Mouse (Mus musculus) gastrocnemius, adult 2 months (tissue): ENCODE measurements at regions not wholly inside any gene's neighbourhood (a gene's known extent, or its start where the extent isn't known, plus 50 kb on each side); places are given as distances from the start of the nearest gene placed in this dataset.

Source experiments
- DNase-seq: peaks from one replicate; pipeline ENCODE4 v3.0.0; 2022
- H3K27ac ChIP-seq: fragments of 200-600 bp; 2 replicates; pipeline ENCODE4 v1.8.1; 2022; ENCODE audit warnings: mild to moderate bottlenecking
- H3K4me3 ChIP-seq: fragments of 200-600 bp; 2 replicates; pipeline ENCODE4 v1.8.1; 2022; ENCODE audit warnings: mild to moderate bottlenecking, moderate library complexity
- CTCF ChIP-seq: fragments of 200-600 bp; IDR thresholded peaks from 2 replicates; pipeline ENCODE4 v1.8.1; 2022; ENCODE audit warnings: antibody characterized with exemption, mild to moderate bottlenecking, moderate library complexity
- intact Hi-C: fragments of 180-260 bp; cut with DNase I; formaldehyde crosslinking; loops from one replicate; pipeline ENCODE4 v1.15.1; 2025

DNA sequence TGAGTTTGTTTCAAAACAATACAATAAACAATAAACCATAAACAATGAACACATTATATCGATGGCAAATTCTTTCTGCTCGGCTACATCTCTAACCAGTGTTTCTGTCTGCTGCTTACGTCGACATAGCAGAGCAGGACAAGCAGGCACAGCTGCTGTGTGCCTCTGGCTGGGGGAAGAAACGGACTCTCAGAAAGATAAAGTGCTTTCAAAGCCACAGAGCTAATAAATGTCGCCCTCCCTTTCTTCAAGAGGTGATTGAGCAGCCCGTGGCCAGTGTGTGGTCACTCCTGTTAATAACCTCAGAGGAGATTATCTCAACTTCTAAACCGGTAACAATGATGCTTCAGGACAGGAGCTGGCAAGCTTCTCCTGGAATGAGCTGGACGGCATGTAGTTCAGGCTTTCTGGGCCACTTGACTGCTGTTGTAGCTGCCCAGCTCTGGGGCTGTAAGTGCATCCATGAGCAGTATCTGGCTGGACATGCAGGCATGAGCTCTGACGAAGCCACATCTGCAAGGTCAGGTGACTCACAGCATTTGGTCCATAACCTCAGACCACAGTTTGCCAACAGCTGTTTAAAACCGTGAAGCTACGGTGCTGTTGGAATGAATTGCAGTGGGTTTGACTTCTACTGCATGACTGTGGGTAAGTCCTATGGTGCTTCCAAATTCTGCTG, 55.6 kb downstream of the Evx1 start:
- Histone ChIP-seq H3K27ac (0 out of 2 replicates have a peak overlapping the region, but pooled peaks have one; percentile 2), H3K4me3 (no peak overlapping the region)
- no peak for TF ChIP-seq CTCF
- no peak for DNase-seq
- intact Hi-C loops = no loop called here

- H3K27ac ChIP-seq = no peak overlapping the region
- H3K4me3 ChIP-seq = no peak overlapping the region
- TF ChIP-seq CTCF = no peak
- DNase-seq = peak; percentile 31
- intact Hi-C loops = no loop called here
Measured at GRCm38 (mm10) chr6:52370806-52371360, 57.6 kb downstream of the Evx1 start.

- Histone ChIP-seq H3K4me3 (no peak overlapping the region), H3K27ac (no peak overlapping the region)
- TF ChIP-seq CTCF = no peak
- intact Hi-C loops = no loop called here
- no peak for DNase-seq
Measured at GRCm38 (mm10) chr6:52379146-52379545, 65.8 kb downstream of the Evx1 start.

GRCm38 (mm10) chr6:52379588-52379987, 66.3 kb downstream of the Evx1 start:
- intact Hi-C loops = no loop called here
- DNase-seq = no peak
- Histone ChIP-seq H3K27ac (no peak overlapping the region), H3K4me3 (no peak overlapping the region)
- TF ChIP-seq CTCF = no peak

DNA sequence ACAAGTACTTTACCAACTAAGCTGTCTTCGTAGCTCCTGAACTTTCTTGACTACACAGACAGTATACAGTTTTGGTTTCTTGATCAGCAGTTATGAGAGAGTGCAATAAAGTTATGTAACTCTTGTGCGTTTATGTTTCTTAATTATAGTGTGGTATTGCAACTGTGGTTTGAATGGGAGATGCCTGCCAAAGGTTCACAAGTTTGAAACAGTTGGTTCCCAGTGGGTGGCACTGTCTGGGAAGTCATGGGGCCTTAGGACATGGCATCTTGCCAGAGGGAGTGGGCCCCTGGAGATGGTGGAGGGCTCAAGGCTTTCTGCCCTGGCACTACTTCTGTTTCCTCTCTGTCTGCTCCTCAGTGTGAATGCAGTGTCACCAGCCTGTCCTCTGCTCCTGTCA, 71.7 kb downstream of the Evx1 start:
- Histone ChIP-seq H3K27ac (no peak overlapping the region), H3K4me3 (no peak overlapping the region)
- DNase-seq = peak; percentile 17
- intact Hi-C loops = no loop called here
- TF ChIP-seq CTCF = no peak

DNA sequence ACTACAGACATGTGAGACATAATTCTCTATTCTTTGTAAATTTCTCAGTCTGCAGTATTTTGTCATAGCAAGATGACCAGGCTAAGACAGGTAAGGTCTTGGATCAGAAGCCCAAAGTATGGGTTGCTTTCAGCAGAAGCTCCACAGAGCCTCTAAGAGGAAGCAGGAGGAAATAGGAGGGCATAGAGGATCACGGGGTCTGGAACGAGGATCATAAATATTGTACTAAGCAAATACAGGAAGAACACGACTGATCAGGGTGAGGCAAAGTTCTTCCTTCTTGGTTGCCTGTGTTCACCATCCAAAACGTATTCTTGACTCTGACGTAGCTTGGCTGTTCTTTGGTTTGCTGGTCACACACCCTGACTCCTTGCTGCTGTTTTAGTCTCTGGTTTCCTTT, 88.1 kb downstream of the Evx1 start:
- H3K27ac ChIP-seq = no peak overlapping the region
- H3K4me3 ChIP-seq = no peak overlapping the region
- intact Hi-C loops = no loop called here
- TF ChIP-seq CTCF = no peak
- DNase-seq = no peak

- intact Hi-C loops = no loop called here
- Histone ChIP-seq H3K4me3 (no peak overlapping the region), H3K27ac (no peak overlapping the region)
- TF ChIP-seq CTCF = no peak
- DNase-seq = no peak
Measured at GRCm38 (mm10) chr6:52409991-52410390, 96.7 kb downstream of the Evx1 start.

DNA sequence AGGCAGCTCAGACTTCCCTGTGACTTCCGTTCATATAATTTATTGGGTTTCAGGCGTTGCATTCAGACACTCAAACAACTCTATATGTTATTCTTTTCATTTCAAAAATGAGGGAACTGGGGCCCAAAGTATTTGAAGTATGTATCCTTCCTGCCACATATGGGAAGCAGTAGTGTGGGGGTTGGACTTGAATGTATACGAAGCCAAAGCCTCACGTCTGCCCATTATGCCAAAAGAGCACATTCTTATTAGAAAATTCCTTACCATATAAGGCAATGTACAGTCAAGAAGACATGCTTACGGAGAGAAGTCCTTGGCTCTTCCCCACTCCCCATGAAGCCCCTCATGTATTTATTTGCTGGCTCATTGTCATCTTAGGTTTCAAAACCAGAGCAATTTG, 97.4 kb downstream of the Evx1 start:
- H3K27ac ChIP-seq = no peak overlapping the region

GRCm38 (mm10) chr6:52411302-52411701, 98.0 kb downstream of the Evx1 start:
- intact Hi-C loops = no loop called here
- H3K4me3 ChIP-seq = no peak overlapping the region

More for the DNA sequence above, 97.4 kb downstream of the Evx1 start:
- H3K4me3 ChIP-seq = no peak overlapping the region
- TF ChIP-seq CTCF = no peak
- DNase-seq = no peak
- intact Hi-C loops = no loop called here

GRCm38 (mm10) chr6:52413639-52414038, 100.3 kb downstream of the Evx1 start:
- DNase-seq = no peak
- H3K4me3 ChIP-seq = no peak overlapping the region
- intact Hi-C loops = no loop called here
- H3K27ac ChIP-seq = no peak overlapping the region
- no peak for TF ChIP-seq CTCF

More at GRCm38 (mm10) chr6:52411302-52411701, 98.0 kb downstream of the Evx1 start:
- no peak for TF ChIP-seq CTCF
- peak; percentile 26 for DNase-seq
- no peak overlapping the region for H3K27ac ChIP-seq

DNA sequence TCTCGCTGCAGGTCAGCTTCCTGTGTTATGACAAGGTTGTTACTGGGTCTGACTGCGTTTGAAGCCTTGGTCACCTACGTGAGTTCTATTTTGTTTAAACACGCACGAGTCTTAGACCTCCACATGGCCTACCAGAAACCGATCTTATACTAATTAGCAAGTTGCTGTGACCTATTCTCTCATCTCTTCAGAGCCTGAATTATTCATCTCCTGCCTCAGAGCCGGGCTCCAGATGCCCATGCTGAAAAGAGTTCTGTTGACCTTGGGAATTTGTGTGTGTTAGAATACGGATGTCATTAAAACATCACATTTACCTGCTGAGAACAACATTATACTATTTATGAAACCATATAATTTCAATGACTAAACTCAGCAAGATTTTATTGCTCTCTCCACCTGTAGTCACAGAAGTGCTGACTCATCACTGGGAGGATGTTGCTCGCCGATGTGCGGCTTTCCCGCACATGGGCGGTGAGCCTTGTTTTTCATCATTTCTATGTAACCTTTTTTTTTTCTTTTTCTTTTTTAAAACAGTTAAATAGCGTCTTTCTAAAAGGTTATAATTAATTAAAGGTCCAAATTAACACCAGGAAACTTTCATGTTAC, 102.1 kb downstream of the Evx1 start:
- no peak for DNase-seq
- Histone ChIP-seq H3K4me3 (no peak overlapping the region), H3K27ac (no peak overlapping the region)
- intact Hi-C loops = no loop called here
- TF ChIP-seq CTCF = no peak

GRCm38 (mm10) chr6:52416491-52416890, 103.2 kb downstream of the Evx1 start:
- no peak overlapping the region for H3K27ac ChIP-seq
- H3K4me3 ChIP-seq = no peak overlapping the region
- DNase-seq = no peak
- no peak for TF ChIP-seq CTCF
- intact Hi-C loops = no loop called here

- intact Hi-C loops = no loop called here
Measured at GRCm38 (mm10) chr6:52417439-52418124, 104.3 kb downstream of the Evx1 start.

More at GRCm38 (mm10) chr6:52417439-52418124, 104.3 kb downstream of the Evx1 start:
- peak; percentile 65 for DNase-seq
- no peak for TF ChIP-seq CTCF
- H3K4me3 ChIP-seq = no peak overlapping the region
- H3K27ac ChIP-seq = no peak overlapping the region
